Mouse (Mus musculus) adrenal gland, adult 18-20 months (tissue): ENCODE measurements around the gene Serpinc1. TPM values are rescaled to one million over a fixed set of nuclear protein-coding genes. Genes with fewer than 3 reads are reported as not detected.
"Not testable (repeated sequence)": the region's sequence is repeated elsewhere in the genome, so short reads cannot be mapped to it uniquely, and the experiment has no call there.

ENCODE experiments used
- DNase-seq, 2 experiments: peaks; one replicate each; pipeline ENCODE4 v3.0.0; 2021 to 2022; ENCODE audit warnings: low spot score in 2 of 2
- total RNA-seq, 2 experiments: library from RNA; stranded (reverse); gene quantifications; 1 replicate in 1 of 2; 2 replicates in 1 of 2; pipeline ENCODE4 v1.2.3; 2021

The Serpinc1 gene
- total RNA-seq, 2 experiments from 2014 or later, result 0.80 to 1.7 TPM

GRCm38 (mm10) chr1:161016378-161016777 lies 38.0 kb downstream of the Serpinc1 start:
- DNase-seq, result no peak

DNA sequence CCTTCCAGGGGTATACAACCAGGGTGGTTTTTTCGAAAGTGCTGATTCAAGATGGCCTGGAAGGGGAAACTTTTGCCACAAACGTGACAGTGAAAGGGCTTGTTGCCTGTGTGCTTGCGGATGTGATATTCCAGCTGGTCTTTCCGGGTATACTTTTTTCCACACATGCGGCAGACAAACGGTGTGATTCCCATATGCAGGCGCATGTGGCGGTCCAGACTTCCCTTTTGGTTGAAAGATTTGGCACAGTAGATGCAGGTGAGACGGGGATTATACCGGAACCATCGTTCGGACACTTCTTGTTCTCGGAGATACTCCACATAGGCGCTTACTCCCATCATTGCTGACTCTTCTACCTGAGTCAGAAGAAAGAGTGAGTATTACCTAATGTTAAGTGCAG lies 41.7 kb downstream of the Serpinc1 start:
- DNase-seq, result no peak

DNA sequence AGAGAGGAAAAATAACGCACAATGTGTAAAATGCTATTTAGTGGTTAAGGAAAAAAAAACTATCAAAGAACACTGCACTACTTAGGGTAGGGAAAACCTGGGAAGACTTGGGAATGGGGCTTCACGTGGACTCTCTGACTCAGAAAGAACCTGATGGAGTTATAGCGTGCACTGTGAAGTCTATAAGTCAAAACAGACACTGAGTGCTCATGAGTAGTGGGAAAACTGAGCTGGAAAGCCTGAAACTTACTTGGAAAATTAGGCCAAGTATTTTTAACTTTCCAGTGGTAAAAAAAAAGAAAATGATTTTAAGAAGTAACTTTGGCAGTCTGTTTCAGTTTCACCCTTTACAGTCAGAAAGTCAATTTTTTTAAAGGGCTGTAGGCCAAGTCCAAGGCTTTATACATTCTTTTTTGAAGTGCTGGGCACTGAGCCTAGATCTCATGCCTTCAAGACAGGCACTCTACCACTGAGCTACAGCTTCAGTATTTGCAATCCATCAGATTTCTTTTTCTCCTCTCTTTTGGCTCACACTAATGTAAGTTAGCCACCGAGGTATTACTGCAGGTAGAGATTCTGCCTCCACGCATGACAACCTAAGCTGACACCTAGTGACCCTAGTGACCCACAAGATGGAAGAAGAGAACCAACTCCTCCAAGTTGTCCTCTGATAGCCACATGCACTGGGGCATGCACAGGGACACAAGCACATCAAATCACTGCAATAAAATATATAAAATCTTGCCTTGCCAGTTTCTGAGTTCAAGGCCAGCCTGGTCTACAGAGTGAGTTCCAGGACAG lies 47.2 kb downstream of the Serpinc1 start:
- no peak for DNase-seq

DNA sequence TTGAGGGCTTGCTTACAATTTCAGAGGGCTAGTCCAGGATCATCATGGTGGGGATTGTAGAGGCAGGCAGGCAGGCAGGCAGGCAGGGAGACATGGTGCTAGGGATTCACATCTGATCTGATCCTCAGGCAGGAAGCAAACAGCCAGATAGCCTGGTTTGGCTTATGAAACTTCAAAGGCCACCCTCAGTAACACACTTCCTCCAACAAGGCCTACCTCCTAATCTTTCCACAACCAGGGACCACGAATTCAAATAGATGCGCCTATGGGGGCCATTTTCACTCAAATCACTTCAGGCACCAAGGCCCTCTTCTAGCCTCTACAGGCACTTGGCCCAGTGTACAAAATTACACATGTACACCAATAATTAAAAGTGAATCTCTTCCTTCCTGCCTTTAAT lies 48.8 kb downstream of the Serpinc1 start:
- no peak for DNase-seq

DNA sequence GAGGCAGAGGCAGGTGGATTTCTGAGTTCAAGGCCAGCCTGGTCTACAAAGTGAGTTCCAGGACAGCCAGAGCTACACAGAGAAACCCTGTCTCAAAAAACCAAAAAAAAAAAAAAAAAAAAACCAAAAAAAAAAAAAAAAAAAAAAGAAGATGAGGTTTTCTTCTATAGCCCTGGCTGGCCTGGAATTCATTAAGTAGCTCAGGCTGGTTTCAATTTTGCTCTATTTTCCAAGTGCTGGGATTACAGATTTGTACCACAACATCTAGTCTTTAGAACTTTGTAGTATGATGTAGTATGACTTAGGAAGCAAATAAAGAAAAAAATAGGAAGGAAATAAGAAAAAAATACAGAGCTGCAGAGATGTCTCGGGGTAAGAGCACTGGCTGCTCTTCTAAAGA lies 50.0 kb downstream of the Serpinc1 start:
- not testable (repeated sequence) for DNase-seq

DNA sequence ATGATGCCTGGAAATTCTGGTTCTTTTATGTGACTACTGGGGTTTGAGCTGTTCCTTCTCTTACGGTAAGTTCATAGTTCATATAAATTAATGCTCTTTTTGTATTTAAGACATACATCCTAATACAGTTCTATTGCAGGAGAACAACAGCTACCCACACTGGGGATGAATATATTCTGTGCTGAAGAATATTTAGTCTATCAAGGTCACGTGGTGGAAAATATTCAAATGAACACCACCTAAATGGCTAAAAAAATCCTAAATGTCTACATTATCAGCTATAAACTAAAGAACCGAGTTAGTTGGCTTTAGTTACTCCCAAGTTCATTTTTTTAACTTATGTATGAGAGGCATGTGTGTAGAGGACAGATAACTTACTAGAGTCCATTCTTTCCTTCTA lies 51.7 kb downstream of the Serpinc1 start:
- DNase-seq, result no peak

GRCm38 (mm10) chr1:161031881-161032280 lies 53.5 kb downstream of the Serpinc1 start:
- no peak for DNase-seq

GRCm38 (mm10) chr1:161032345-161032744 lies 54.0 kb downstream of the Serpinc1 start:
- peak in 1 of 2 experiments; percentile 34 for DNase-seq

- DNase-seq, result no peak
Observed at GRCm38 (mm10) chr1:161033856-161034434, 55.6 kb downstream of the Serpinc1 start.

GRCm38 (mm10) chr1:161034435-161035280 lies 56.3 kb downstream of the Serpinc1 start, which contains the start of gene Zbtb37:
Zbtb37 (minus strand) TSS chr1:161034849.
- peak; percentile 96 to 98 for DNase-seq

- DNase-seq, result peak in 1 of 2 experiments; percentile 42
Observed at GRCm38 (mm10) chr1:161035281-161035785, 56.9 kb downstream of the Serpinc1 start.

- DNase-seq, result no peak
Observed at GRCm38 (mm10) chr1:161035786-161036404, 57.5 kb downstream of the Serpinc1 start.

DNA sequence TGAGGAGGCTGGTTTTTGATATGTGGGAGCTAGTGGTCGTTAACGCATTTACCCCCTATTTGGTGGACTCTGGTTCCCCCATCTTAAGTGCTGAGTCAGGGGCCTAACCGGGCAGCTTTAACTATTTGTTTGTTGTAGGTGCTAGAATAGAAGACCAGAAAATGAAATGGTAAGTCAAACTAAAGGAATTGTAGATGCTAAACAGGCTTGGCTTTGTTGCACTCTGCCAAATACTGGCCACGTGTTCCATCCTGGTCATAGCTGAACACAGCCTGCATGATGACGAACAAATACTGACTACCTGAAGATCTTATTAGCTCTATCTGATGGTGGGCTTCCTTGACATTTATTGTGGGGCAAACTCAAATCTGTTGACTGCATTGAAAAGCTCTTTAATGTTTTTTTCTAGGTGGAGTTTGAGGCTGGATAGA lies 58.0 kb downstream of the Serpinc1 start:
- no peak for DNase-seq

DNA sequence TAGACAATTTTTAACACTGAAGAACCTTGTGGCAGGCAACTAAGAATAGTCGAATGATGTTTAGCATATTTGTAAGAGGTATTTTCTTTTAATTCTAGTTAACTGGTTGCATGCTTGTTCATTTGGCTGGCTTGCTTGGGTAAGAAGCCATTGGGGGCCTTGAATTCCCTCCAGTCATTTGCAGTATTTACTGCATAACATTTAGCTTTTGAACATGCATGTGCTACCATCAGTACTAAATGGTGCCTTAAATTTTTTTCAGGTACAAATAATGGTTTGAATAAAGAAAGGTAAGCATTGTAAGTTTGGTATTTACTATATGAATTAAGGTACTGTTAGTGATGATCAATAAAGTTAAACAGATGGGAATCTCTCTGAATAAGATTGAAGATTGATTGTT lies 58.6 kb downstream of the Serpinc1 start:
- DNase-seq, result no peak

DNA sequence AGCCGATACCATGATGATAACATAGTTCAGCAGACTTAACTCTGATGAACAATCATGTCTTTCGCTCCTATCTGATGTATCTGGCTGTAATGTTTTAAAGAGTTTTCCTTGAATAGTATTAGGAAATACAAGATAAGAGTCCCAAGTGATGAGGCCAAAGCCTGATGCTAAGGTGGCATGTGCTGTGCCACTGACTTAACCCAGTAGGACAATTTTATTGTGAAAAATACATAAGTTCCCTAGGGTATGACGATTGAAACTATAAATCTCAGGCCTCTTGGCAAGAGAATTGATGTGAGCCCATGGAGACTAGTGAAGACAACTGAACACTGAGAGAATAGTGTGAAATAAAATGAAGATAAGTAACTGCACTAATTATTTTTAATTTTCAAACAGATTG lies 59.2 kb downstream of the Serpinc1 start:
- no peak for DNase-seq

GRCm38 (mm10) chr1:161038004-161038403 lies 59.6 kb downstream of the Serpinc1 start:
- DNase-seq, result no peak

- no peak for DNase-seq
Observed at GRCm38 (mm10) chr1:161038968-161039721, 60.8 kb downstream of the Serpinc1 start.

GRCm38 (mm10) chr1:161039741-161040425 lies 61.5 kb downstream of the Serpinc1 start:
- DNase-seq, result no peak

DNA sequence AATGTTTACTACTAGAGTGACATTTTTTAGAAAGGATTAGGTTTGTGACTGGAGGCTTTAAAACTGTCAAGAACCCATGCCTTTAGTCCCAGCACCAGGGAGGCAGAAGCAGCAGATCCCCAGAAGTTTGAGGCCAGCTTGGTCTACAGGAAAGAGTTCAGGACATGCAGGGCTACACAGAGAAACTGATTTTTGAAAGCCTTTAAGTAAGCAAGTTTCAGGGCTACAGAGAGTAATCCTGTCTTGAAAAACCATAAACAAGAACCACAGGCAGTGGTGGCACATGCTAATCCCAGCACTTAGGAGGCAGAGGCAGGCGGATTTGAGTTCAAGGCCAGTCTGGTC lies 62.0 kb downstream of the Serpinc1 start:
- DNase-seq, result no peak

GRCm38 (mm10) chr1:161040855-161041254 lies 62.5 kb downstream of the Serpinc1 start:
- DNase-seq, result no peak
